Mouse (Mus musculus) heart, postnatal 0 days (tissue): ENCODE results near the gene Slc29a3.

ENCODE experiments used
- CTCF ChIP-seq: IDR thresholded peaks from 2 replicates; pipeline ENCODE4 v1.5.1; 2016; ENCODE audit warnings: antibody characterized with exemption, control low read depth, low read depth
- EP300 ChIP-seq: IDR thresholded peaks from 2 replicates; pipeline ENCODE4 v1.6.1; 2016; ENCODE audit warnings: antibody characterized with exemption, low read depth

- TF ChIP-seq EP300, result no peak
- TF ChIP-seq CTCF, result no peak
These were observed 66.6 kb downstream of the Slc29a3 start for GRCm38 (mm10) chr10:60685764-60686640.
